Mouse (Mus musculus) limb, embryonic 13.5 days (tissue): ENCODE results near the gene Ganab. TPM values are rescaled to one million over a fixed set of nuclear protein-coding genes. Genes with fewer than 3 reads are reported as not detected.
"Not testable (repeated sequence)": the region's sequence is repeated elsewhere in the genome, so short reads cannot be mapped to it uniquely, and the experiment has no call there.

Experiments used
- ATAC-seq: fragments of 200-750 bp; cut with Nextera tagmentation; 2 replicates; pipeline ENCODE4 v1.8.0; 2017; ENCODE audit warnings: low read depth, moderate number of reproducible peaks, moderate TSS enrichment; ENCODE audit not compliant: low FRiP score
- H3K27ac ChIP-seq: fragments of 300-500 bp; sonication (generic); 2 replicates; pipeline ENCODE4 v1.5.1; 2015; ENCODE audit warnings: inconsistent platforms, mild to moderate bottlenecking, moderate library complexity
- H3K27me3 ChIP-seq: fragments of 300-500 bp; sonication (generic); 2 replicates; pipeline ENCODE4 v1.6.1; 2015; ENCODE audit warnings: mild to moderate bottlenecking, inconsistent platforms
- H3K36me3 ChIP-seq: fragments of 300-500 bp; sonication (generic); 2 replicates; pipeline ENCODE4 v1.6.1; 2015; ENCODE audit warnings: inconsistent platforms, mild to moderate bottlenecking, moderate library complexity
- H3K4me1 ChIP-seq: fragments of 300-500 bp; sonication (generic); 2 replicates; pipeline ENCODE4 v1.6.1; 2015; ENCODE audit warnings: inconsistent platforms
- H3K4me2 ChIP-seq: fragments of 300-500 bp; sonication (generic); replicated peaks from 2 replicates; pipeline ENCODE4 v1.6.1; 2015; ENCODE audit warnings: inconsistent platforms, mild to moderate bottlenecking, moderate library complexity
- H3K4me3 ChIP-seq: fragments of 300-500 bp; sonication (generic); 2 replicates; pipeline ENCODE4 v1.5.1; 2015; ENCODE audit warnings: moderate library complexity, mild to moderate bottlenecking, inconsistent platforms
- H3K9ac ChIP-seq: fragments of 300-500 bp; sonication (generic); 2 replicates; pipeline ENCODE4 v1.6.1; 2015; ENCODE audit warnings: mild to moderate bottlenecking, inconsistent platforms
- H3K9me3 ChIP-seq: fragments of 300-500 bp; sonication (generic); 2 replicates; pipeline ENCODE4 v1.6.1; 2016; ENCODE audit warnings: inconsistent platforms
- WGBS: fragments of 180-500 bp; shearing (Covaris S2); methylation state at CpG from one replicate; pipeline ENCODE4 v1.1.7; 2015; 5-methylcytosine and 5-hydroxymethylcytosine counted together
- polyA plus RNA-seq: library from polyadenylated mRNA; unstranded; fragments of >200 nt; fragmentation: Nextera tagmentation; extraction: Ambion mirVana; gene quantifications from 2 replicates; pipeline ENCODE4 v1.2.1, GENCODE M21; 2015

Gene Ganab
- polyA plus RNA-seq, 1 experiment from 2014 or later: 112 TPM

- WGBS: 2% methylated on average over 54 of the region's 54 CpGs
Observed at GRCm38 (mm10) chr19:8892829-8893766, 4.8 kb upstream of the Ganab start, which contains the start of gene Ints5. Gene Ints5 (plus strand): TSS chr19:8893005.

GRCm38 (mm10) chr19:8895397-8895960 is 2.4 kb upstream of the Ganab start:
- Histone ChIP-seq H3K9ac (peak overlapping the region; percentile 25; the same call in 1 of the 2 replicates), H3K36me3 (peaks cover 37% of the 10 kb centered on the region)
- WGBS: 91% methylated on average over 9 of the region's 9 CpGs

More at GRCm38 (mm10) chr19:8892829-8893766, 4.8 kb upstream of the Ganab start, which contains the start of gene Ints5:
- Histone ChIP-seq H3K36me3 (peaks cover 40% of the 10 kb centered on the region), H3K4me1 (peaks cover 35% of the 10 kb centered on the region), H3K9me3 (no peaks in the 10 kb centered on the region), H3K9ac (peak within 1 kb of the TSS; percentile 94), H3K27ac (peak within 1 kb of the TSS; percentile 79), H3K4me3 (peak within 1 kb of the TSS; percentile 88), H3K4me2 (peak within 1 kb of the TSS; percentile 88), H3K27me3 (no peaks in the 10 kb centered on the region)
- peak; percentile 60 for ATAC-seq

GRCm38 (mm10) chr19:8896231-8896630 is 1.6 kb upstream of the Ganab start:
- H3K36me3 ChIP-seq: peaks cover 31% of the 10 kb centered on the region
- WGBS: 79% methylated on average over 5 of the region's 5 CpGs
- H3K27me3 ChIP-seq, H3K4me3 ChIP-seq, H3K9me3 ChIP-seq, H3K27ac ChIP-seq, ATAC-seq, H3K4me2 ChIP-seq: not testable (repeated sequence)
- H3K4me1 ChIP-seq: peaks cover 45% of the 10 kb centered on the region
- H3K9ac ChIP-seq: peak overlapping the region; percentile 72; the same call in 1 of the 2 replicates

More at GRCm38 (mm10) chr19:8895397-8895960, 2.4 kb upstream of the Ganab start:
- Histone ChIP-seq H3K4me2 (no peak overlapping the region), H3K4me1 (peaks cover 45% of the 10 kb centered on the region), H3K9me3 (no peaks in the 10 kb centered on the region), H3K27me3 (no peaks in the 10 kb centered on the region), H3K27ac (no peak overlapping the region), H3K4me3 (no peak overlapping the region)
- ATAC-seq: no peak

GRCm38 (mm10) chr19:8897211-8897864 is 533 bp upstream of the Ganab start:
- H3K27me3 ChIP-seq, H3K9me3 ChIP-seq: not testable (repeated sequence)
- peak; percentile 43 for ATAC-seq
- Histone ChIP-seq H3K4me3 (peak overlapping the region; percentile 93), H3K36me3 (peaks cover 38% of the 10 kb centered on the region), H3K9ac (peak overlapping the region; percentile 72), H3K27ac (peak overlapping the region; percentile 90), H3K4me2 (peak overlapping the region; percentile 80), H3K4me1 (peaks cover 45% of the 10 kb centered on the region)
- 19% methylated on average over 21 of the region's 21 CpGs for WGBS

GRCm38 (mm10) chr19:8898576-8898975 is 705 bp downstream of the Ganab start:
- Histone ChIP-seq H3K36me3 (peaks cover 48% of the 10 kb centered on the region), H3K4me1 (peaks cover 43% of the 10 kb centered on the region), H3K9ac (peak overlapping the region; percentile 97), H3K27me3 (no peaks in the 10 kb centered on the region), H3K27ac (peak overlapping the region; percentile 91), H3K9me3 (no peaks in the 10 kb centered on the region), H3K4me2 (peak overlapping the region; percentile 80), H3K4me3 (peak overlapping the region; percentile 93)
- ATAC-seq: no peak
- 9% methylated on average over 13 of the region's 13 CpGs for WGBS

- Histone ChIP-seq H3K9ac (peak overlapping the region; percentile 97), H3K27me3 (no peaks in the 10 kb centered on the region), H3K4me2 (peak overlapping the region; percentile 80), H3K27ac (no peak overlapping the region), H3K4me3 (peak overlapping the region; percentile 93), H3K36me3 (peaks cover 53% of the 10 kb centered on the region), H3K9me3 (no peaks in the 10 kb centered on the region), H3K4me1 (peaks cover 38% of the 10 kb centered on the region)
- no peak for ATAC-seq
- 33% methylated on average over 3 of the region's 3 CpGs for whole genome bisulfite sequencing
Observed at GRCm38 (mm10) chr19:8899079-8899478, 1.2 kb downstream of the Ganab start.

- H3K4me2 ChIP-seq: no peak overlapping the region
- 98% methylated on average over 5 of the region's 5 CpGs for WGBS
- no peak for ATAC-seq
Observed at GRCm38 (mm10) chr19:8903412-8903811, 5.5 kb downstream of the Ganab start.

GRCm38 (mm10) chr19:8908531-8908930 is 10.7 kb downstream of the Ganab start:
- 92% methylated on average over 6 of the region's 6 CpGs for WGBS
- peaks cover 96% of the 10 kb centered on the region for H3K36me3 ChIP-seq
- no peaks in the 10 kb centered on the region for H3K27me3 ChIP-seq
- no peak overlapping the region for H3K4me3 ChIP-seq
- no peak overlapping the region for H3K4me2 ChIP-seq
- H3K27ac ChIP-seq: no peak overlapping the region
- no peaks in the 10 kb centered on the region for H3K4me1 ChIP-seq
- H3K9ac ChIP-seq: no peak overlapping the region
- H3K9me3 ChIP-seq: no peaks in the 10 kb centered on the region
- no peak for ATAC-seq

More at GRCm38 (mm10) chr19:8903412-8903811, 5.5 kb downstream of the Ganab start:
- H3K9ac ChIP-seq: no peak overlapping the region
- no peaks in the 10 kb centered on the region for H3K9me3 ChIP-seq
- no peak overlapping the region for H3K27ac ChIP-seq
- H3K4me3 ChIP-seq: no peak overlapping the region
- peaks cover 67% of the 10 kb centered on the region for H3K36me3 ChIP-seq
- peaks cover 16% of the 10 kb centered on the region for H3K4me1 ChIP-seq
- no peaks in the 10 kb centered on the region for H3K27me3 ChIP-seq

GRCm38 (mm10) chr19:8911810-8912209 is 13.9 kb downstream of the Ganab start:
- ATAC-seq: no peak
- peaks cover 100% of the 10 kb centered on the region for H3K36me3 ChIP-seq
- no peaks in the 10 kb centered on the region for H3K27me3 ChIP-seq
- H3K9me3 ChIP-seq: no peaks in the 10 kb centered on the region
- 93% methylated on average over 5 of the region's 5 CpGs for WGBS
- no peak overlapping the region for H3K27ac ChIP-seq
- H3K4me3 ChIP-seq: no peak overlapping the region
- no peak overlapping the region for H3K9ac ChIP-seq
- no peaks in the 10 kb centered on the region for H3K4me1 ChIP-seq
- H3K4me2 ChIP-seq: no peak overlapping the region

- Histone ChIP-seq H3K27me3 (no peaks in the 10 kb centered on the region), H3K4me2 (no peak overlapping the region), H3K4me3 (no peak overlapping the region), H3K4me1 (no peaks in the 10 kb centered on the region), H3K27ac (no peak overlapping the region), H3K36me3 (peaks cover 83% of the 10 kb centered on the region), H3K9me3 (no peaks in the 10 kb centered on the region), H3K9ac (no peak overlapping the region)
- 95% methylated on average over 3 of the region's 3 CpGs for WGBS
- no peak for ATAC-seq
Observed at GRCm38 (mm10) chr19:8914212-8914611, 16.3 kb downstream of the Ganab start.

- 90% methylated on average over 3 of the region's 3 CpGs for WGBS
- Histone ChIP-seq H3K4me2 (no peak overlapping the region), H3K4me1 (peaks cover 13% of the 10 kb centered on the region), H3K4me3 (no peak overlapping the region), H3K27me3 (no peaks in the 10 kb centered on the region), H3K27ac (no peak overlapping the region), H3K9ac (no peak overlapping the region), H3K36me3 (peaks cover 35% of the 10 kb centered on the region), H3K9me3 (no peaks in the 10 kb centered on the region)
- no peak for ATAC-seq
Observed at GRCm38 (mm10) chr19:8919000-8919399, 21.1 kb downstream of the Ganab start.

GRCm38 (mm10) chr19:8919684-8920072 is 21.8 kb downstream of the Ganab start:
- no peak for ATAC-seq

More at GRCm38 (mm10) chr19:8919684-8920072, 21.8 kb downstream of the Ganab start:
- H3K4me1 ChIP-seq: peaks cover 13% of the 10 kb centered on the region
- 68% methylated on average over 6 of the region's 6 CpGs for WGBS
- peak overlapping the region; percentile 80; the same call in 1 of the 2 replicates for H3K27ac ChIP-seq
- no peaks in the 10 kb centered on the region for H3K27me3 ChIP-seq
- no peak overlapping the region for H3K9ac ChIP-seq
- peaks cover 28% of the 10 kb centered on the region for H3K36me3 ChIP-seq
- peak overlapping the region; percentile 75 for H3K4me3 ChIP-seq
- peak overlapping the region; percentile 77 for H3K4me2 ChIP-seq
- no peaks in the 10 kb centered on the region for H3K9me3 ChIP-seq
